Mouse (Mus musculus) adrenal gland, adult 2 months (tissue): ENCODE results near the gene Fam126a. TPM values are rescaled to one million over a fixed set of nuclear protein-coding genes. Genes with fewer than 3 reads are reported as not detected.

Source experiments
- DNase-seq: peaks from one replicate; pipeline ENCODE4 v3.0.0; 2021
- polyA plus RNA-seq: library from polyadenylated mRNA; depleted of rRNA; stranded (reverse); fragments of >200 nt; gene quantifications from 2 replicates; pipeline ENCODE4 v1.2.3, GENCODE M21; 2012
- total RNA-seq, 2 experiments: library from RNA; stranded (reverse); gene quantifications; 2 replicates each; pipeline ENCODE4 v1.2.3; 2021

Fam126a gene
- total and polyA plus RNA-seq, 3 experiments: 14.5 to 133 (median 50.1) TPM

GRCm38 (mm10) chr5:24040601-24041000, 10.1 kb upstream of the Fam126a start:
- no peak for DNase-seq

DNA sequence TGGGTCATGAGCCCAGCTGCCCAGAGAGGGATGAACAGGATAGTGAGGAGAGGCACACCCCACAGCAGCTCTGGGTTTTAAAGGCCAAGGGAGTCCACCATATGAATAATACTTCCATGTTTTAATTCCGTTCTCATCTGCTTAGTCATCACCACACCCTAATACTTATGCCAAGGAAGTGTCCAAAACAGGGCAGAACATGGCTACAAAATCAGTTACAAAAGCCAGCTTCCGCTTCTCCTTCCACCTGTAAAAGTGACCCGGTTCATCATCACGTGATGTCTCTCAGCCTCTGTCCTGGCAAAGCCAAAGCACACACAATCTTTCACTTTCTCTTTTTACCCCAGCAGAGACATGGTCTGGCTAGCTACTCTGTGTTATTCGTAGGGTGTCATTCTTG, 8.9 kb upstream of the Fam126a start:
- no peak for DNase-seq

DNA sequence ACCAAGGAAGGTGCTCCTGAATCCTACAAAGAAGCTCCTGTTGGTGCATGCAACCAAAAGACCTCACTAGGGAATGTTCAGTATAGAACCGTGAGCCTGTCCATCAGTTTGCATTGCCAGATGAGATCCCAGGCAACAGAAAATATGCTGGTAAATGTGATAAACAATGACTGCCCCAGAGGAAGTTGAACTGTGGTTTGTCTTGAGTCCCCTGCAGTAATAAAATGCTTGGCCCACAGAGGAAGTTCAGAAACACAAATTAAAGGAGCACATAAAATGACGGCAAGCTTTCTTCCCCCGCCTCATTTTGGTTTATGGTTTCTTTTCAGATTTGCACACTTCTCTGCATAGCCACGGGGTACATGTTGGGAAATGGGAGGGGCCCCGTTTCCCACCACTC, 8.3 kb upstream of the Fam126a start:
- DNase-seq: no peak

GRCm38 (mm10) chr5:24038190-24038589, 7.7 kb upstream of the Fam126a start:
- no peak for DNase-seq

- DNase-seq: no peak
These were observed 6.2 kb upstream of the Fam126a start for GRCm38 (mm10) chr5:24036731-24037130.

- no peak for DNase-seq
These were observed 4.5 kb upstream of the Fam126a start for GRCm38 (mm10) chr5:24034970-24035369.

GRCm38 (mm10) chr5:24034091-24034490, 3.6 kb upstream of the Fam126a start:
- no peak for DNase-seq

GRCm38 (mm10) chr5:24029946-24030578, 428 bp downstream of the Fam126a start:
- DNase-seq: no peak

DNA sequence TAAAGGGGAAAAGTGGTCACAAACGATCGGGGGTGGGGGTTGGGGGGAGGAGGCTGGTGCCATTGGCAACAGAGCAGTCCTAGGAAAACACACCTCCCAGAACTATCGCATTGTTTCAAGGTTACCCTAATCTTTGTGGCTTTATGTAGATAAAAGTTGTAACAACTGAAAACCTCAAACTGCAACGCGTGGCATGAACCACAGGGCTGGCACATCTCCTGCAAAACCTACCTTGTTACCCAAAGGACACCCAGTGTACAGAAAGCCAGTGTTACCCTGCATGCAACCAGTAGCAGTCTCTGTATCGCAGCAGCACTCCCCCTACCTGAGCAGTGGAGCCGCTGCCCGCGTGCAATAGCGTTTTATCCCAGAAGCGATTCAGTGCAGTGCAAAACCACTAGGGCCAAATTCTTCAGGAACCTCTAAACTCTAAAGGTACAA, 1.1 kb downstream of the Fam126a start:
- peak; percentile 76 for DNase-seq

DNA sequence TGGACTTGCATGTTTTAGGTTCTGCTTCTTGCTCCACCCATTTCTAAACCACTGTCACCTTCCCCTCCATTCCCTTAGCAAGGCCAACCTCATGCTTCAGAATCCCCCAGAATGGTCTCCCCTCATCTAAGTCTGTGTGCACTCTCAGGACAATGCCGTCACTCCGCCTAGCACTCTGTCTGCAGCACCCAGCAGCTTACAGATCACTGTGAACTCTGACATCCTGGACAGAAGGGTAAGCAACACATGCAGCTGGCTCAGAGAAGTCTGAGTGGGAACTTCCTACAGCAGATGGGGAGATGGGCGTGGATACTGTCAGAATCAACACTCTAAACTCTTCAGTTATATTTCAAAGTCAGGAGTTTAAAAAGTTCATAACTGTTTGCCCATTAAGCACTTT, 5.5 kb downstream of the Fam126a start:
- DNase-seq: no peak

DNA sequence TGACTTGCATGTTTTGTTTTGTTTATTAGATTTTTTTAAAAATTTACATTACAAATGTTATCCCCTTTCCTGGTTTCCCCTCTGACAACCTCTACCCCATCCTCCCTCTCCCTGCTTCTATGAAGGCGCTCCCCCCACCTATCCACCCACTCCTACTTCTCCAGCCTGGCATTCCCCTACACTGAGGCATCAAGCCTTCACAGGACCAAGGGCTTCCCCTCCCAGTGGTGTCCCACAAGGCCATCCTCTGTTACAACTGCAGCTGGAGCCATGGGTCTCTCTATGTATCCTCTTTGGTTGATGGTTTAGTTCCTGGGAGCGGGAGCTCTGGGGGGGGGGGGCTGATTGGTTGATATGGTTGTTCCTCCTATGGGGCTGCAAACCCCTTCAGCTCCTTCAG, 7.3 kb downstream of the Fam126a start:
- peak; percentile 31 for DNase-seq

- DNase-seq: peak; percentile 30
These were observed 8.8 kb downstream of the Fam126a start for GRCm38 (mm10) chr5:24021683-24022082.

DNA sequence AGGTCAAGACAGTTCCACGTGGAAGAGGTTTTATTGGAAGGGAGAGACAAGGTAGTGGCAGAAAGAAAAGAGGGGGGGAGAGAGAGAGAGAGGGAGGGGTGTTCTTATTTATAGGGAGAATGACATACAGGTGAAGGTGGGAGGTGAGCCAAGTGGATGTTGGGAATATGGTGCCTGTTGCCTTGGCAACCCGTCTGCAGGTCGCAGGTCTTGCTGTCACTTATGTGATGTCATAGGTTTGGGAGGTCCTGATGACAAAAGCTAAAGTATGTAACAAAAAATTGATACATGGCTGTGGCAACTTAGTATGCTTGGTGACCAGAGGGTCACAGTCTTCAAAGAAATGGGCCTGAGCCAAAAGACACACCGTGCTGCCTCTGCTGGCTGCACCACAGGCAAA, 10.1 kb downstream of the Fam126a start:
- no peak for DNase-seq

DNA sequence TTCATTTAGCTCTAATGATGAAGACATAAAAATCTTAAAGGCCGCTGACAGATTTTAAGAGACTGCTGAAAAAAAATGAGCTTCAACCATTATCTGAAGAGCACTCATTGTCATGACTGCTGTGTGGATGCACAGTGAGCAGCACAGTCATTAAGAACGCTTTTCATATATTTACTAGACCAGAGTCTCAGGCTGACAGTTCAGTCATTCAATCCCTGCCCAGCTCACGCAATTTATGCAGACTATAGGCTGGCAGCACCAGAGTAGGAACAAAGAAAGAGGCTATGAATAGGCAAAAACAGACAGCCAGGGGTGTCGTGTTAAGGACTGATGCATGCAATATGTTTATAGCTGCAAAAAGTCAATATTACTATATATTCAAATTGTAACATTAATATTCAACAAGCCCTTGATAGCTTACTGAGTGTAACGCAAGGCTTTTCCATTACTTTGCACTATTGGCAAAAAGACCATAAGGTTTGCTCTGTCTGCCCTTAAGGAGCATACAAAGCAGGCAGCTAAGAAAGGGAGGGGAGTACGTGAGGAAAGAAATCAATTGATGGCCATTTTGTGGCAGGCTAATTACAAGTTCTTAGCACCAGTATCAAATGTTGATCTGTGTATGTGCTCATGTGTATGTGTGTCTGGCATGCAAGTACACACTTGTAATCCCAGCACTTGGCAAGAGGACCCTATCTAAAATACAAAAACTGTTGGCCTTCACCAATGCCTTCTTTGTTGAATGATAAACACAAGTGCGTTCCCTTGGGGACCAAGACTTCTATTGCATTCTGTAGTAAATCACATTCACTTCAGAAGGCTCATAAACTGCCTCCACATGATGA, 10.9 kb downstream of the Fam126a start:
- DNase-seq: no peak

DNA sequence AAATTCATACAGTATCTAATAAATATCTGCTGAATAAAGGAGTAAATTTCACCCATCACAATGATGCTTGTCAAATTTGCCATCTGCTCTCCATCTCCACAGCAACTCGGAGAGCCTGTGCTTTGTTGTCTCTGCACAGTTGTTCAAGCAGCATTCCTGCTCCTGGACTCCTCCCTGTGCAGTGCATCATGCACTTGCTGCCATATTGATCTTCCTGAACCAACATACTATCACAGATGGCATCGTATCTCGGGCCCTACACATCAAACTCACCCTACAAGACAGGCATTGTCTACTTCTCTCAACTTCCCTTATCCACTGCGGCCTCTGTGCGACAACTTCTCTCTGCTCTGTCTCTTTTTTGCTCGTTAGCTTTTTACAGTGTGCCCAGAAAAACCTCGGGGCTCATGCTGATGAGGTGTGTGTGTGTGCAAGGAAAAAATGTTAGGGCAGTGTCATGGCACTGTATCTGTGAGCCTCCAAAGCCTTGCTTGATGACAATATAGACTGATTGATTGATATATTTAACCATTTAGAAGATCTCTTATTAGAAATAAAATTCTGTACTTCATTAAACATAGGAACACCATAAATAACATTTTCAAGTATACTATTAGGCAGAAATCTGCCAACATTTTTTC, 11.7 kb downstream of the Fam126a start:
- DNase-seq: no peak

DNA sequence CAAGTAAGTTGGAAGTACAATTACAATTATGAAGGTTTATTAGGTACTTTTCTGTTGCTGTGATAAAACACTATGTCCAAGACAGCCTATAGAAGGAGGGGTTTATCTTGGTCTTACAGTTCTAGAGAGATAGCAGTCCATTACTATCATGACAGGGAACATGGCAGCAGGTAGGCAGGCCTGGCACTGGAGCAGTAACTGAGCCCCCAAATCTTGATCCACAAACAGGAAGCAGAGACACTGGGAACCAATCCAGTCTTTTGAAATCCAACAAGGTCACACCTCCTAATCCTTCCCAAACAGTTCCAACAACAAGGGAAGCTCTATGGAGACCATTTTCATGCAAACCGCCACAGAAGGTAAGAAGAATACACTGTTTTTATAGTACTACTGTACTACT, 13.6 kb downstream of the Fam126a start:
- no peak for DNase-seq

DNA sequence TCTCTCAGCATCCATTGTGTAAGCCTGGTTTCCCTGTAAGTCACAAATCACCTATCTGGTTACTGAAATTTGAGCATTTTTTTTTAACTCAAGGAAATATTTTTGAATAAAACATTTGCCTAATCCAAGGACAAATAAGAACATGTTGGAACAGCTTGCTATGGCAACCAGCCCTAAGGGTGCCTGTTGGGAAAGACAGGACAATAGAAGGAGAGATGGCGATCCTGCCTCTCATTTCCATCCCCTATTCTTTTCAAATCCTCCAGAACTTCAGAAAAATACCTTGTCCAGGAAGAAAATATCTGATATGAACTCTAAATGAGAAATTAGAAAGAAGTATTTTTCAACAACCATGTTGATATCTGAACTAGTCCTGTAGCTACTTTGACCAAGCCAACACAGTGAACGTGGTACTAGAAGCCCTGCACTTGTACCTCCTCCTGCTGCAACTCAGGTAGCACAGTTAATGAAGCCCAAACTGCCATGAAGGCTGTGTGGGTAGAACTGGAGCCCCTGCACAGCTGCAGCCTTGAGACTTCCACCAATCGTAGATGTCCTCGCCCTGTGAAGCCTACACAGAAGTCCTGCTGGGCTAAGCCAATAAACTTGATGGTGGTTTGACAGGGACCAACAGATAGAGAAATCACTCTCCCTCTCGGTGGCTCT, 17.0 kb downstream of the Fam126a start:
- DNase-seq: no peak

GRCm38 (mm10) chr5:23999083-23999671, 31.3 kb downstream of the Fam126a start:
- peak; percentile 34 for DNase-seq

GRCm38 (mm10) chr5:23995951-23996350, 34.5 kb downstream of the Fam126a start:
- DNase-seq: no peak

DNA sequence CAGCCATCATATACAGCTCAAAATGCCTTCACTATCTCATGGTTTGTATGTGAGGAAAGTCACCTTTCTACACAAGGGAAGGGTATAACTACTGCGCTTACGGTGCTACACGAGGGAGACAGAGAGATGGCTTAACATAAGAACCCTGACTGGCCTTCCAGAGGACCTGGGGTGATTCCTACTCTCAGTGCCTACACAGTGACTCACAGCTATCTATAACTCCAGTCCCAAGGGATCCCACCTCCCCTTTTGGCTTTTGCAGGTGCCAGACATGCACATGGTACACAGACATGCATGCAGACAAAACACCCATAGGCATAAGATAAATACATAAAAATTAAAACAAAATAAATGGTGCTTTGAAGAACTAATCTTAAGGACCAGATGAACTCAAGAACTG, 35.6 kb downstream of the Fam126a start:
- DNase-seq: no peak

DNA sequence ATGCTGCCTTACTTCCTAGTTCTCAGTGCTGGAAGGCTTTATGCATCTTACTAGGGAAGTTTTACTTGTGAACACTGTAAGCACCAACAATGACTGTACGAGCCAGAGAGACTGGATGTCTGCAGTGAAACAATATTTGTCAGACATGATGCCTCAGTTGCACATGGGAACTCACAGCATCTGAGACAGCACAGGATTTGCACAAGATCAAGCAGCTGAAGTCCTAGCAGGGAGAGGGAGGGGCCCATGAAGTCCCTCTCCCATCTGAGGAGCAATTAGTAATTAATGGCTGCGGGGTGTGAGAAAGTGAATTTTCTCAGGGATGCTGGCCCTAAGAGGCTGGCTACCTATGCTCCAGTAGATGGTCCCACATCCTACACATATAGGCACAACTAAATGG, 36.3 kb downstream of the Fam126a start:
- DNase-seq: no peak

DNA sequence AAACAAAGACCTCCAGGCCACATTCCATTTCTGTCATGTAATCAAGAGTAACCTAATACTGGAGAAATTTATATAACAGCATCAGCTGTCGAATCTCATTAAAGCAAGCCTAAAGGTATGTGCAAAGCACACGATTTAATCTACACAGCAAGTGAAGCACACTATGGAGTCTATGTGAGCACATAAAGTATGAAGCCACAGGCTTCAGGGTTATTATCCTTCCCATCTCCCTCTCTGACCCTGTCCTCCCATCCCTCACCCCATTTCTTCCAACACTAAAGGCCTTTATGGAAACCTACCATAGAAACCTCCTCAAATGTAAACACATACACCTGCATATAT, 37.0 kb downstream of the Fam126a start:
- no peak for DNase-seq
